Mouse (Mus musculus): ENCODE measurements around the gene Zfp874a. TPM values are rescaled to one million over a fixed set of nuclear protein-coding genes. Genes with fewer than 3 reads are reported as not detected.
"Not testable (repeated sequence)": the region's sequence is repeated elsewhere in the genome, so short reads cannot be mapped to it uniquely, and the experiment has no call there.

The Zfp874a gene
- total RNA-seq, 2 experiments from 2014 or later = 6.1 TPM

- peak; percentile 73 to 75 for DNase-seq
- intact Hi-C loops (cut with DNase I) = not testable (repeated sequence)
Observed at GRCm38 (mm10) chr13:67399183-67399903, 52.1 kb downstream of the Zfp874a start, which contains the start of gene Zfp429. Gene Zfp429, minus strand, starts transcription at chr13:67399819.

DNA sequence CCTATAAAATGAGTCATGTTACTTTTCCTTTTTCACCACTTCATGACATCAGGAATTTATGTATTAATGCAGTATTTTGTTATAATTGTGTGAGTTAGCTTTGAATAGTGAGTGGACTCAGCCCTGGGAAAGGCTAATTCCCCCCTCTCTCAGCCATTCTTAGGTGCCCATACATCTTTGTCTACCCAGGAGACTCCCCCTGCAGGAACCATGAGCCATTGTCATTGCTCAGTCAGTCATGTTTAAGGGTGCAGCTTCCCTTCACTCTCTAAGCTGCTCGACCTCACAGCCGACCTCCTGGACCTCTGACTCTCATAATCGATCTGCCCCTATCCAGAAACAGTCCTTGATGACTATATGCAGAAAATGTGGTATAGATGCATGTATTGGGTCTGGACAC, 75.2 kb downstream of the Zfp874a start:
- DNase-seq; intact Hi-C loops (cut with DNase I): not testable (repeated sequence)

DNA sequence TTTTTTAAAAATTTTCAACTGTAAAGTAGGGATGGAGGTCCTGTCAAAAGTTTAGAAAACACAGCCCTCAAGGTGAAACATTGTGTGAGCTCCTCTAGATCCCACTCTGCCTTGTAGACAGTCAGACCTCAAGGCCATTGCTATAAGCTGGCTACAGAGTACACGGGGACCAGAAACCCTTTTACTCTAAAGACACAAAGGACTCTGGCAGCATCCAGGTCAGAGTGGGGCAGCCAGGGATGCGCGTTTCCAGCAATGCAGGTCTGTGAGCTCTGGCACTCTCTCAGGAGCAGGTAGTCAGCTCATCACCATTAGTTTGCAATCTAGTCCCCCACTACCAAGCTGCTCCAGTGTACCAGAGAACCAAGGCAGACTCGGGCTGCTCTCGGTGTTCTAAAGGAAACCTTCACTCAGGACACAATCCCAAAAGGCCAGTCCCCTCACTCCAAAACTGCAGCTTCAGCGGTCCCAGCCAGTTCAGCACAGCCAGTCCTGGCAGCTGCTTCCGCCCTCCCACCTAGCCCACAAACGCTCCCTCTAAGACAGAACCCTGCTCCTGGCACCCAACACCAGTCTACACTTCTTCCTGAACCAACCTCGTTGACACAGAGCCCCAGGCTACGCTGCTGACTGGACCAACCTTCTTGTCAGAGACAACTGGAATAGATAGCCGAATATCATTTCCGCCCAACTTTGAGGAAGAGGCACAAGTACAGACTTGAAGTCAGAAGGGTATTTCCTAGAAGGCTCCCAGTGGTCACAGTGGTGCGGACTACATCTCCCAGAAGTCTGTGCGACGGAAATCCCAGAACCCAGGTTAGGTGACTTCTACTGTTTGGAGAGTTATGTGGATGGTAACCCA, 76.1 kb downstream of the Zfp874a start, which contains the start of the genes Gm28041 and Zfp456:
Gene Gm28041, minus strand, starts transcription at position 684 of the 862 bp plus-strand sequence.
Gene Zfp456, minus strand, starts transcription at position 761 of the 862 bp plus-strand sequence.
- intact Hi-C loops (cut with DNase I) = not testable (repeated sequence)
- DNase-seq = peak; percentile 65 to 72

Other genes starting within 250 kb of the Zfp874a start
- 1 to 10 TPM; 2.5 to 2.7 TPM for gene Zfp458, start 173.2 kb downstream of the Zfp874a start, total RNA-seq (2021)
- gene Zfp457, start 145.1 kb downstream of the Zfp874a start, total RNA-seq (2021) = 1 to 10 TPM; 2.9 to 4.5 TPM
- 1 to 10 TPM; 2.4 to 3.0 TPM for gene Zfp595, start 119.1 kb downstream of the Zfp874a start, total RNA-seq (2021)
- gene Gm28044, start 91.1 kb downstream of the Zfp874a start, total RNA-seq (2021) = under 1 TPM; 0.67 to 0.93 TPM
- 1 to 10 TPM; 1.3 to 1.5 TPM for gene Zfp953, start 91.0 kb downstream of the Zfp874a start, total RNA-seq (2021)
- 1 to 10 TPM in 1 of 2 experiments, under 1 TPM in 1; 0.69 to 1.8 TPM for gene Gm28041, start 75.9 kb downstream of the Zfp874a start, total RNA-seq (2021)
- gene Zfp456, start 75.8 kb downstream of the Zfp874a start, total RNA-seq (2021) = 1 to 10 TPM in 1 of 2 experiments, under 1 TPM in 1; 0.81 to 1.0 TPM
- 1 to 10 TPM; 1.6 to 1.8 TPM for gene Zfp429, start 51.8 kb downstream of the Zfp874a start, total RNA-seq (2021)
- under 1 TPM in 1 of 2 experiments, not detected in 1; 0.29 TPM for gene Zfp459, start 30.2 kb downstream of the Zfp874a start, total RNA-seq (2021)
- 10 to 100 TPM; 13.6 to 14.4 TPM for gene Zfp874b, start 32.6 kb upstream of the Zfp874a start, total RNA-seq (2021)
- 1 to 10 TPM; 4.4 to 5.1 TPM for gene Zfp58, start 48.9 kb upstream of the Zfp874a start, total RNA-seq (2021)
- under 1 TPM in 1 of 2 experiments, not detected in 1; 0.45 TPM for gene Gm26965, start 74.5 kb upstream of the Zfp874a start, total RNA-seq (2021)
- 10 to 100 TPM; 10.9 to 11.0 TPM for gene Zfp87, start 74.6 kb upstream of the Zfp874a start, total RNA-seq (2021)
- 1 to 10 TPM; 3.9 to 4.8 TPM for gene Zfp748, start 102.2 kb upstream of the Zfp874a start, total RNA-seq (2021)
- 1 to 10 TPM; 4.3 TPM for gene Zfp729b, start 158.1 kb upstream of the Zfp874a start, total RNA-seq (2021)
- gene Gm49345, start 186.1 kb upstream of the Zfp874a start, total RNA-seq (2021) = under 1 TPM; 0.34 to 0.38 TPM
- gene Zfp729a, start 186.2 kb upstream of the Zfp874a start, total RNA-seq (2021) = 1 to 10 TPM; 3.4 TPM
- 1 to 10 TPM; 6.4 to 7.1 TPM for gene Zfp738, start 235.4 kb upstream of the Zfp874a start, total RNA-seq (2021)

Measured in heart, postnatal 14 days (tissue).